Mouse (Mus musculus) layer of hippocampus, adult 2 months (tissue): ENCODE data around the gene Vmn2r83. TPM values are rescaled to one million over a fixed set of nuclear protein-coding genes. Genes with fewer than 3 reads are reported as not detected.
"Not testable (repeated sequence)": the region's sequence is repeated elsewhere in the genome, so short reads cannot be mapped to it uniquely, and the experiment has no call there.

Source experiments
- DNase-seq, 2 experiments: peaks; one replicate each; pipeline ENCODE4 v3.0.0; 2022; ENCODE audit warnings: low spot score in 2 of 2
- H3K27ac ChIP-seq: fragments of 200-600 bp; 2 replicates; pipeline ENCODE4 v1.8.1; 2022
- H3K4me3 ChIP-seq: fragments of 200-600 bp; 2 replicates; pipeline ENCODE4 v1.8.1; 2022; ENCODE audit warnings: mild to moderate bottlenecking
- CTCF ChIP-seq: fragments of 200-600 bp; conservative IDR thresholded peaks from 2 replicates; pipeline ENCODE4 v1.8.1; 2022; ENCODE audit warnings: antibody characterized with exemption, mild to moderate bottlenecking, moderate library complexity
- long read RNA-seq, 2 experiments: library from polyadenylated mRNA; stranded (forward); transcript quantifications; one replicate each; pipeline ENCODE4 v2.0.0; 2021; ENCODE audit warnings: borderline mapping rate in 2 of 2
- total RNA-seq, 2 experiments: library from RNA; stranded (reverse); gene quantifications; 2 replicates each; pipeline ENCODE4 v1.2.3; 2021

The Vmn2r83 gene
- total RNA-seq, result not detected
- long read RNA-seq, experiment 1, result 0 reads
- long read RNA-seq, experiment 2, result 0 reads

DNA sequence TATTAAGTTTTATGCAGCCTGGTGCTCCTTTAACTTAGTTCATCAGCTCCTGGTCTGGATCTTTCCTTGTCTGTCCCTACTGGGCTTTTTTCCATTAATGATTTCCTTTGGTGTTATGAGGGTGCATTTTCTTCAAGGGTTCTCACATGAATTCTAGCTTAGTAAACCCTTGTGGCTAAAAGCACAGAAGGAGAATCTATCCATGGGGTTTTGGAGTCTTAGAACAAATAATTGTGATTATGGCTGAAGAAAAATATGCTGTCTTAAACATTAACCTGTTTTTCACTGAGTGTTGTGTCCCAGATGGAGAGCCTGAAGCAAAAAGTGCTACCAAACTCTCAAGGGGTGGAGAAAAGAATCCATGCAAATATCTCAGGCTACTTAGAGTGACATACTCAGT, at the start of gene Vmn2r83:
Vmn2r83 (plus strand) TSS at position 301 of the 400 bp plus-strand sequence.
- Histone ChIP-seq H3K27ac (no peak within 1 kb of the TSS), H3K4me3 (no peak within 1 kb of the TSS)
- no peak for TF ChIP-seq CTCF
- no peak for DNase-seq

DNA sequence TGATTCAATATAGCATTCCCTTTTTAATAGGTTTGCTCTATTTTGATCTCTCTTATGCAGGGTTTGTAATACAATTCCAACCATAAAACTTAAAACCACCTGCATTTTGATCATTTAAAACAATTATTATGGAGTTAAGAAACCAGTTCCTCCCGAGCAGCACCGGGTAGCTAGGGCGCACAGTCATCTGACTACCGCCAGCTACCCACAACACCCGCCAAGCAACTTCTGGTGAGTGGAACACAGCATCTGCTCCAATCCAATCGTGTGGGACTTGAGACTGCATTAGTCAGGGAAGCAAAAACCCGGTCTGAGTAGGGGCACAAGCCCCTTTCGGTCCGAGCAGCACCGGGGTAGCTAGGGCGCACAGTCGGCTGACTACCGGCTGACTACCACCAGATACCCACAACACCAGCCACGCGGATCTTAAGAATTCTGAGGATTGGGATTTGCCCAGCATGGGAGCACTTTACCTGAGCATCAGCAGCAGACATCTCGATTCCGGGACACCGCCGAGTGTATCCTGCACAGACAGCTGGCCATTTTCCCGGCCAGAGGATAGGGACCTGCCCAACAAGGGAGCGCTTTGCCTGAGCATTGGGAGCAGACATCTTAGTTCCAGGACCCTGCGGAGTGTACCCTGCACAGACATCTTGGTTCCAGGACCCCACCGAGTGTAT, 33.2 kb upstream of the Vmn2r83 start:
- not testable (repeated sequence) for H3K4me3 ChIP-seq, DNase-seq

DNA sequence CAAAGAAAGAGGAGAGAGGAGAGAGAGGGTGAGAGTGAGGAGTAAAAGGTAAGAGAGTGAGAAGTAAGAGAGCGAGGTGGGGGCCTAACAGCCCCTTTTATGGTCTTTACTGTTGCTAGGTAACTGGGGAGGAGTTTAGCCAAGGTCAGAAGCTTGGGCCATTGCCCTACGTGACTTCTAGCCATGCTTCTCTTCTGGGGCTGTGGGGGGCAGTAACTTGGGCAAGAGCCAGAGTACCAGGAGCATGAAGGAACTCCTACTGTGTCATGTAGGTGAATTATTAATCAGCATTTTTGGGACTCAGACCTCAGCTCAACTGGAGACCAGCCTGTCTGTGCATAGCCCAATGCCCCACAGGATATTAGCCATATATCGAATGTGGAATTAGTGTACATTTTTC, 27.4 kb downstream of the Vmn2r83 start:
- Histone ChIP-seq H3K4me3 (no peak overlapping the region), H3K27ac (no peak overlapping the region)
- no peak for DNase-seq
- TF ChIP-seq CTCF, result no peak

More for the DNA sequence above, 33.2 kb upstream of the Vmn2r83 start:
- not testable (repeated sequence) for H3K27ac ChIP-seq

DNA sequence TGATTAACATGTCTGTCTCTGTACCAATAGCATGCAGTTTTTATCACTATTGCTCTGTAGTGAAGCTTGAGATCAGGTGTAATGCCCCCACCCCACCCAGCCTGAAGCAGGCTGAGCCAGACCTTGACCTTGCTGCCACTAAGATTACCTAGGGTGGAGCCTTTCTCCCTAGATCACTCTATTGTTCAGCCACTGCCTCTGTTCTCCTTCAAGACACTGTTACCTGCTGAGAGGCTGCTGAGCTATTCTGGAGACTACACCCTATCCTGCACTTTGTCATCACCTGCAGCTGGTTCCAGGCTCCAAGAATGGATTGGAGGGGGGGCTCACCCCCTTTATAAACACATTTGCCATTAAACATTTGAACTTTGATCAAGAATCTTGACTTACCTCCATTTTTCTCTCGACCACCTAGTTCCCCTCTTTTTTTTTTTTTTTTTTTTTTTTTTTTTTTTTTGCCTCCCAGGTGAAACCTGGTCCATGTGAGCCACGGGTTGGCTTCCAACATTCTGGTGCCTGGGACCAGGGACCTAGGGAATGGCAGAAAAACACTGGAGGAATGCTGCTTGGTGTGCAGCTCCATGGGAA, 28.3 kb downstream of the Vmn2r83 start:
- DNase-seq, result no peak

DNA sequence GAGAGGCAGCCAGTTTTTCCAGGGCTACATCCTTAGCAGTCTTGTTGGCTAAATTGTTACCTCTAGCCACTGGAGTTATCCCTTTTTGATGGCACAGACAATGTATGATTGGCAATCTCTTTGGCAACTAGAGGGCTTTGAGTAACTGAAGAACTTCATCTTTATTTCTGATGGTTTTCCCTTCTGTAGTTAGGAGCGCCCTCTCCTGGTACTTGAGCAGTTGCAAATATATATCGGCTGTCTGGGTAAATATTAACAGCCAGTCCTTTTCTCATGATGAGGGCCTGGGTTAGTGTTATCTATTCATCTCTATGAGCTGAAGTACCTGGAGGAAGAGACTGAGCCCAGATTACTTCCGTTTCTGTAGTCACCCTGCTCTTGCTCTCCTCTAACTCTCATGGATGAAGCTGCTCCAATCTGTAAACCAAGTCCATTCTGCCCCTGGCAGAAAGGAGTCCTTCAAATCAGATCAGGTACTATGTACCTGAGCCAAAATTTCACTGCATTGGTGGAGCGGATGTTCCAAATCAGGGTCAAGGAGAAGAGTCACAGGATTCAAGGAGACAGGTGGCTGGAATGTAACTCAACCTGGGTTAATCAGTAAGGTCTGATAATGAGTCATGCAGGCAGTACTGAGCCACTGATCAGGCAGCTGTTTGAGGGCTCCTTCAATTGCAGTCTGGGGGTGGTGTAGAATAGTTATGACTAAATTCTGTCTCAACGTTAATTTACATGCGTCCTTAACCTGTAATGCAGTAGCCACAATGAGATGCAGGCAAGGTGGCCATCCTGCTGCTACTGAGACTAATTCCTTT, 34.5 kb downstream of the Vmn2r83 start:
- TF ChIP-seq CTCF, result peak; percentile 65
- Histone ChIP-seq H3K4me3 (no peak overlapping the region), H3K27ac (no peak overlapping the region)
- DNase-seq, result no peak

More for the DNA sequence above, 28.3 kb downstream of the Vmn2r83 start:
- Histone ChIP-seq H3K27ac (no peak overlapping the region), H3K4me3 (no peak overlapping the region)
- TF ChIP-seq CTCF, result no peak

DNA sequence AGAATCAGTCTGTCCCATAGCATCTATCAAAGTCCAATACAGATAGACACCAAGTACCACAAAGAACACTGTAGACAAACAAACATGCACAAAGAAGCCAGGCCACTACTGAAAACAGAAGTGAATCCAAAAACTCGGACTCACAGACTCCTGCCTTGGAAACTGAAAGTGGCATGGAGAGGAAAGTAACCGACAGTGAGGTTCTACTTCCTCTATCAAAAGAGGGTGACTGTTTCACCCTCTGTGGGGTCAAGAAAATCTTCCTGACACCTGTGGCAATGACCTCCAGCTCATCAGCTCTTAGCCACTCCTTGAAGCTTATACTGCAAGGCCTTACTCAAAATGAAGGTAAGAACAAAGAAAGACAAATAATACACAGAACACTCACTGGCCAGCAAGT, 38.2 kb downstream of the Vmn2r83 start:
- DNase-seq, result no peak
- H3K4me3 ChIP-seq, result no peak overlapping the region
- TF ChIP-seq CTCF, result no peak
- no peak overlapping the region for H3K27ac ChIP-seq

DNA sequence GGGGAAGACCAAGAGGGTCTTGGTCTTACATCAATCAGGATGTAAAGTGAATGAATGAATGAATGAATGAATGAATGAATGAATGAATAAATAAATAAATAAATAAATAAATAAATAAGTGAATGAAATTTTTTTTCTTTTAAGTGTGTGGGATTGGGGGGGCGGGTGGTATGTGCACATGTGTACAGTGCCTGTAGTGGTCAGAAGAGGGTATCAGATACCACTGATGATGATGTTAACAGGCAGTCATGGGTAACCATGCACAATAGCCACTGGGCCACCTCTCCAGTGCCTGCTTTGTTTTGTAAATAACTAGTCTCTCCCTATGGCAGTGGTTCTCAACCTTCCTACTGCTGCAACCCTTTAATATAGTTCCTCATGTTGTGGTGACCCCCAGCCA, 55.9 kb downstream of the Vmn2r83 start:
- Histone ChIP-seq H3K27ac (no peak overlapping the region), H3K4me3 (no peak overlapping the region)
- TF ChIP-seq CTCF, result no peak
- DNase-seq, result no peak

DNA sequence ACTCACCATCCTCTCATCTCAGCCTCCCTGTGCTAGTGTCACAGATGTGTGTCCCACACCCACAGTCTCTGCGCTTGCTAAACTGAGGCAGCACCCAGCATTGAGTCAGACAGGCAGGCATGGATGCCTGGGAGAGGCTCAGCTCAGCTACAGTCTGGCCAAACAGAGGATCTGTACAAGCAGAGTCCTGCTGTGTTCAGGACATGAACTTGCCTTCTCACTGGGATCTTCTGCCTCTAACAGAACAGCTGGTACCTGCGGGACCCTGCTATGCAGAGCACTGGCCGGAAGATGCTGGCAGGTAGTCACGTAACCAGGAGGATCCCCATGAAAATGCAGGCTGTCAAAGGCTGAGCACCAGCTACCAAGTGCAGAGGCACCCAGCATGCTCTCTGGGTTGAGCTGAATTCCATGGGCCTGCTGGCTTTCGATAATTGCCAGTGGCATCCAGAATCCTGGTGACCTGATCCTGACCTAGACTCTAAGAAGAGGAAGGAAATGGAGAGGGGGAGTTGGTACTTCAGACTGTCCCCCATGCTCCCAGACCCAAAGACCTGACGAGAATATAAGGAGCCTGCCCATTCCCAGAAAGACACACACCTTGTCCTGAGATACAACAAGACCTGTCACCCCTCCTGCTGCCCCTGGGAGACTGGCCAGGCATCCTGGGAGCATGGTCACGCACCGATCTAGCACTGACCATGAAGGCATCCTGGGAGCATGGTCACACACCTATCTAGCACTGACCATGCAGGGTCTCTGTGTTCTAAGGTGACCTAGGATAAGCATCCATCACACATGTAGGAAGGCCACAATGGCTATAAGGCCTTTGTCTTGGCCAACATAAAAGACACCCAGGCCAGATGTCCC, 57.2 kb downstream of the Vmn2r83 start:
- no peak for TF ChIP-seq CTCF
- no peak overlapping the region for H3K27ac ChIP-seq
- no peak for DNase-seq
- H3K4me3 ChIP-seq, result no peak overlapping the region

DNA sequence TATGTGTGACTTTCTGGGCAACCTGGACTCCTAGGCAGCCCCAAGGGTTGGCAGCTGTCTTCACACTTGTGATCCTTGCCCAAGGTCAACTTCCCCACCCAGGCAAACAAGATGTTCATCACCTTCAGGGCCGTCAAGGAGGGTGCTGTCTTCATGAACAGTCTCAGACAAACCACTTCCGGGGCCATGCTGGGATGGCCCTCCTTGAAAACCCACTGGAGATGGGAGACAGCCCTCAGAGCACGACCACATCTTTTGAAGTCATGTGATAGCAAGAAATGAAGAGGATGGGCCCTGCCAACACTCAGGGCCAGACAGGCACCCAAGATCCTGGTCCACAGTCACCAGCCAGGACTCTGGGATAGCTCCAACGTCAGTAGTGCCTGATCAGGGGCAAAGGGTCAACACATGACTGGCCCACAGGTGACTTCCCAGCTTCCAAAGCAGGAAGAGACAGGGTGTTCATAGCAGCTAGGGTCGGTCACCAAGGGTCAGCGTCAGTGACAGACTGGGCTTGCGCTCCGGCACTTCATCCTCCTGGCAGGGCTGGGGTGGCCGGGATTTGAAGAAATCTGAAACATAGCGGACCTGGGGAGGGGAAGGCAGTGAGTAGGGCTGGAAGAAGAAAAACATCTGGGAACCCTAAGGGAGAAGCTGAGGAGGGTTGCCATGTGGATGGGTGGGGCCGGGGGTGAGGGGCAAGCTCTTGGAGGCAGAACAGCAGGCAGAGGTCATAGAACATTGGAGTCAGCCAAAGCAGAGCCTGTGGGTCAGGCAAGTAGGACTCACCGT, 58.3 kb downstream of the Vmn2r83 start:
- TF ChIP-seq CTCF, result no peak
- DNase-seq, result no peak
- no peak overlapping the region for H3K27ac ChIP-seq
- no peak overlapping the region for H3K4me3 ChIP-seq

DNA sequence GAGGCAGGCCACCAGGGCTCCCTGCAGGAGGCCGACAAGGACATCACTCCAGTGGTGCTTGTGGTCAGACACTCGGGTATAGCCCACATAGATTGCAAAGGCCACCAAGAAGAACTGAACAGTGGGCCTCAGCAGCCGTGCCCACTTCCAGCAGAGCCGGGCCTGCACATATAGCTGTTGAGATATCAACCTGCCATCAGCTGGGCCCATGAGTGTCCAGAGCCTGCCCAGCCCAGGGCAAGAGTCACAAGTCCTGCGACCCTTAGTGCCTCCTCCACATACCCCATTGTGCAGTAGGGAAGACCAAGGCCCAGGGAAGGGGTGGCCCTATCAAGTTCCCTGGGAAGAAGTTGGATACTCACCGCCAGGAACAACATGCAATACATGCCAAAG, 58.9 kb downstream of the Vmn2r83 start:
- no peak for DNase-seq
- Histone ChIP-seq H3K27ac (no peak overlapping the region), H3K4me3 (no peak overlapping the region)
- no peak for TF ChIP-seq CTCF

DNA sequence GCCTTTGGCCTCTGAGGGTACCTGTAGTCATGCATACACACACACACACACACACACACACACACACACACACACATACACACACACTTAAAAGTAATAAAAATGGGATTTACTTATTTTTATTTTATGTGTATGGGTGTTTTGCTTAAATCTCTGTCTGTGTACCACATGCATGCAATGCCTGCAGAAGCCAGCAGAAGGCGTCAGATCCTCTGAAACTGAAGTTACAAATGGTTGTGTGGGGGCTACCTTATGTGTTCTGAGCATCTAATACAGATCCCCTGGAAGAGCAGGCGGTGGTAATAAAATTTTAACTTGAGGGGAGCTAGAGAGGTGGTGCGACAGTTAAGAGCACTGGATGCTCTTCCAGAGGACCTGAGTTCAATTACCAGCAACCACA, 59.5 kb downstream of the Vmn2r83 start:
- Histone ChIP-seq H3K4me3 (no peak overlapping the region), H3K27ac (no peak overlapping the region)
- 0 out of 2 replicates have a peak, but pooled peaks have one; percentile 14 for TF ChIP-seq CTCF
- DNase-seq, result no peak

DNA sequence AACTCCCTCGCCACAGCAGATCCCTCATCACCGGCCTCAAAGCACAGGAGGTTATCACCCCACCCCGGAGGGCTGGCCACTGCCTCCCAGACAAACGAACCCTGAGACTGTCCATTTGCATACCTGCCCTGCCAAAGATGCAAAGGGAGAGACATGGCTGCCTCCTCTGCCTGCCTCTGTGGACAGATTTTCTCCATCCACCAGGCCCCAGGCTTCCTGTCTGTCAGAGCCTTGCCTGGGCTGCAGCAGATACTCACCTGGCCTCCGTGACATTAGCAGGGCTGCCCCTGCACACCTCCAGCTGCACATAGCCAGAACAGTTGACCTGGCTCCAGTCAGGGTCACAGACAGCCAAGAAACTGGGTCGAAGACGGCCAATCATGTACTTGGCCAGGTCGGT, 61.7 kb downstream of the Vmn2r83 start:
- Histone ChIP-seq H3K4me3 (no peak overlapping the region), H3K27ac (no peak overlapping the region)
- TF ChIP-seq CTCF, result no peak
- no peak for DNase-seq
